Mouse (Mus musculus): ENCODE results near the gene Gpnmb. TPM values are rescaled to one million over a fixed set of nuclear protein-coding genes. Genes with fewer than 3 reads are reported as not detected.

The Gpnmb gene
- polyA plus RNA-seq (2015; fragmentation: Nextera tagmentation; extraction: Ambion mirVana) = 0.74 and 0.96 TPM in 2 replicates

GRCm38 (mm10) chr6:49036275-49037267 lies at the start of gene Gpnmb:
Gene Gpnmb (plus strand): TSS chr6:49036546.
- DNase-seq (ENCODE audit: low spot score) = peak; percentile 39

- no peak for DNase-seq (ENCODE audit: low spot score)
These were observed 46.4 kb upstream of the Gpnmb start for GRCm38 (mm10) chr6:48989971-48990370.

- no peak for DNase-seq (ENCODE audit: low spot score)
These were observed 44.4 kb upstream of the Gpnmb start for GRCm38 (mm10) chr6:48991991-48992390.

GRCm38 (mm10) chr6:48998186-48998585 lies 38.2 kb upstream of the Gpnmb start:
- DNase-seq (ENCODE audit: low spot score) = no peak

GRCm38 (mm10) chr6:48998796-48999195 lies 37.5 kb upstream of the Gpnmb start:
- no peak for DNase-seq (ENCODE audit: low spot score)

GRCm38 (mm10) chr6:49003381-49003780 lies 33.0 kb upstream of the Gpnmb start:
- DNase-seq (ENCODE audit: low spot score) = no peak

GRCm38 (mm10) chr6:49007981-49008380 lies 28.4 kb upstream of the Gpnmb start:
- peak; percentile 74 for DNase-seq (ENCODE audit: low spot score)

GRCm38 (mm10) chr6:49008420-49009160 lies 27.8 kb upstream of the Gpnmb start:
- DNase-seq (ENCODE audit: low spot score) = no peak

GRCm38 (mm10) chr6:49009161-49009555 lies 27.2 kb upstream of the Gpnmb start:
- DNase-seq (ENCODE audit: low spot score) = no peak

GRCm38 (mm10) chr6:49009665-49010064 lies 26.7 kb upstream of the Gpnmb start:
- DNase-seq (ENCODE audit: low spot score) = no peak

- no peak for DNase-seq (ENCODE audit: low spot score)
These were observed 25.2 kb upstream of the Gpnmb start for GRCm38 (mm10) chr6:49011191-49011590.

- no peak for DNase-seq (ENCODE audit: low spot score)
These were observed 23.3 kb upstream of the Gpnmb start for GRCm38 (mm10) chr6:49013023-49013422.

- DNase-seq (ENCODE audit: low spot score) = peak; percentile 55
These were observed 22.9 kb upstream of the Gpnmb start for GRCm38 (mm10) chr6:49013458-49013857.

GRCm38 (mm10) chr6:49017150-49017549 lies 19.2 kb upstream of the Gpnmb start:
- DNase-seq (ENCODE audit: low spot score) = peak; percentile 67

GRCm38 (mm10) chr6:49019341-49019740 lies 17.0 kb upstream of the Gpnmb start:
- DNase-seq (ENCODE audit: low spot score) = no peak

- peak; percentile 30 for DNase-seq (ENCODE audit: low spot score)
These were observed 15.0 kb upstream of the Gpnmb start for GRCm38 (mm10) chr6:49021141-49022012.

GRCm38 (mm10) chr6:49022384-49022783 lies 14.0 kb upstream of the Gpnmb start:
- DNase-seq (ENCODE audit: low spot score) = no peak

- no peak for DNase-seq (ENCODE audit: low spot score)
These were observed 13.0 kb upstream of the Gpnmb start for GRCm38 (mm10) chr6:49023315-49023714.

- no peak for DNase-seq (ENCODE audit: low spot score)
These were observed 11.1 kb upstream of the Gpnmb start for GRCm38 (mm10) chr6:49025290-49025689.

GRCm38 (mm10) chr6:49026496-49026895 lies 9.8 kb upstream of the Gpnmb start:
- no peak for DNase-seq (ENCODE audit: low spot score)

- DNase-seq (ENCODE audit: low spot score) = no peak
These were observed 8.3 kb upstream of the Gpnmb start for GRCm38 (mm10) chr6:49028019-49028418.
